Mouse (Mus musculus) heart, embryonic 13.5 days (tissue): Measurements from ENCODE around the gene Xkr7. TPM values are rescaled to one million over a fixed set of nuclear protein-coding genes. Genes with fewer than 3 reads are reported as not detected.

Experiments used
- polyA plus RNA-seq: library from polyadenylated mRNA; unstranded; fragments of >200 nt; fragmentation: Nextera tagmentation; extraction: Ambion mirVana; gene quantifications from 2 replicates; pipeline ENCODE4 v1.2.1, GENCODE M21; 2015

The Xkr7 gene
- polyA plus RNA-seq, 1 experiment from 2014 or later: not detected

Other genes with a start within 250 kb of the Xkr7 start
- gene Bcl2l1, start 200.1 kb upstream of the Xkr7 start, polyA plus RNA-seq: 59.6 and 62.8 TPM in 2 replicates
- 51.1 and 55.5 TPM in 2 replicates for gene Tpx2, start 183.9 kb upstream of the Xkr7 start, polyA plus RNA-seq
- gene Mylk2, start 120.5 kb upstream of the Xkr7 start, polyA plus RNA-seq: 0.19 and 0.29 TPM in 2 replicates
- 2.5 and 2.7 TPM in 2 replicates for gene Foxs1, start 98.6 kb upstream of the Xkr7 start, polyA plus RNA-seq
- 0.15 and 0.51 TPM in 2 replicates for gene Dusp15, start 80.2 kb upstream of the Xkr7 start, polyA plus RNA-seq
- gene Ttll9, start 69.4 kb upstream of the Xkr7 start, polyA plus RNA-seq: 0.23 and 0.44 TPM in 2 replicates
- gene Pdrg1, start 16.4 kb upstream of the Xkr7 start, polyA plus RNA-seq: 101 and 111 TPM in 2 replicates
- gene Ccm2l, start 34.1 kb downstream of the Xkr7 start, polyA plus RNA-seq: 4.6 and 5.3 TPM in 2 replicates
- gene Hck, start 76.6 kb downstream of the Xkr7 start, polyA plus RNA-seq: 1.8 and 2.2 TPM in 2 replicates
- gene Tm9sf4, start 129.5 kb downstream of the Xkr7 start, polyA plus RNA-seq: 59.0 and 63.0 TPM in 2 replicates
- gene Tspyl3, start 193.6 kb downstream of the Xkr7 start, polyA plus RNA-seq: 5.7 and 7.3 TPM in 2 replicates
- gene Plagl2, start 209.6 kb downstream of the Xkr7 start, polyA plus RNA-seq: 12.2 and 12.5 TPM in 2 replicates
- 4.6 and 4.8 TPM in 2 replicates for gene Pofut1, start 209.7 kb downstream of the Xkr7 start, polyA plus RNA-seq